Mouse (Mus musculus) forebrain, embryonic 10.5 days (tissue): Measurements from ENCODE around the gene Ilf2. TPM values are rescaled to one million over a fixed set of nuclear protein-coding genes. Genes with fewer than 3 reads are reported as not detected.

ENCODE experiments used
- DNase-seq: peaks from one replicate; pipeline ENCODE4 v3.0.0-alpha.2; 2017; ENCODE audit warnings: low spot score; ENCODE audit errors: extremely low spot score
- H3K27ac ChIP-seq: fragments of 300-500 bp; sonication (generic); 2 replicates; pipeline ENCODE4 v1.5.1; 2016; ENCODE audit warnings: mild to moderate bottlenecking
- H3K27me3 ChIP-seq: fragments of 300-500 bp; sonication (generic); 2 replicates; pipeline ENCODE4 v1.6.1; 2016; ENCODE audit warnings: mild to moderate bottlenecking; ENCODE audit not compliant: poor library complexity, severe bottlenecking
- H3K36me3 ChIP-seq: fragments of 300-500 bp; sonication (generic); replicated peaks from 2 replicates; pipeline ENCODE4 v1.6.1; 2016; ENCODE audit warnings: mild to moderate bottlenecking, moderate library complexity
- H3K4me1 ChIP-seq: fragments of 300-500 bp; sonication (generic); 2 replicates; pipeline ENCODE4 v1.6.1; 2016
- H3K4me3 ChIP-seq: fragments of 300-500 bp; sonication (generic); 2 replicates; pipeline ENCODE4 v1.5.1; 2016; ENCODE audit warnings: mild to moderate bottlenecking, moderate library complexity
- H3K9me3 ChIP-seq: fragments of 300-500 bp; sonication (generic); 2 replicates; pipeline ENCODE4 v1.6.1; 2016; ENCODE audit warnings: mild to moderate bottlenecking, moderate library complexity
- WGBS: fragments of 180-500 bp; shearing (Covaris S2); methylation state at CpG from one replicate; pipeline ENCODE4 v1.1.7; 2016; 5-methylcytosine and 5-hydroxymethylcytosine counted together
- polyA plus RNA-seq: library from polyadenylated mRNA; unstranded; fragments of >200 nt; fragmentation: Nextera tagmentation; extraction: Ambion mirVana; gene quantifications from 2 replicates; pipeline ENCODE4 v1.2.1, GENCODE M21; 2016

Gene Ilf2
- polyA plus RNA-seq, 1 experiment from 2014 or later: 355 TPM

DNA sequence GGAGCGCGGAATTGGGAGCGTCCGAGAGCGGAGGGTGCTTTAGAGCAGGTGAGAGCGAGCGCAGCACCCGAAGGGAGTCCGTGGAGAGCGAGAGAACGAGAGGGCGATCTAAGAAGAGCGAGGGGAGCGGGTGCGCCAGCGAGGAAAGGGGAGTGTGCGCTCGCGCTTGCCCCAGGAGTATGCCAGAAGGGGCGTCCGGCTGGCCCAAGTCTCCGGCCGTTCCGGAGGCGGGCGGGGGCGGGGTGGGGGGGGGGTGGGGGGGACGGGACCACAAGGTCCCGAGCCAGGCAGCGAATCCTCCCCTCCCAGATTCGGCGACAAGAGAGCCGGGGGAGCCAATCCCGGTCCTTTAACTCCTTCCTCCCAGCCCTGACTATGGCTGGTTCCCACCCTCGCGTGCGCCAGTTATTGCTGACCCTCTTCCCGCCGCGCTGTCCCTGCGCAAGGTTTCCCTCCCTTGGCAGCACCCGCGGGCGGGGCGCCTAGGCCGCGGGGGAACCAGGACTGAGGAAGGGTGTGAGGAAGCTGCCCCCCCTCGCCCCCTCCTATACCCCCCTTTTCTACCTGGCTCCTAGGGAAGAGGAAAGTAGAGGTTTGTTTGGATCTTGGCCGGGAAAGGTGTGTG, 10.1 kb upstream of the Ilf2 start, which contains the start of gene Npr1:
Gene Npr1, minus strand, starts transcription at position 181 of the 625 bp plus-strand sequence.
- peaks cover 20% of the 10 kb centered on the region for H3K4me1 ChIP-seq
- no peaks in the 10 kb centered on the region for H3K9me3 ChIP-seq
- peak within 1 kb of the TSS; percentile 51; the same call in 1 of the 2 replicates for H3K27ac ChIP-seq
- H3K4me3 ChIP-seq: peak within 1 kb of the TSS; percentile 51
- DNase-seq: peak; percentile 51
- under 1% methylated on average over 40 of the region's 49 CpGs for WGBS
- peaks cover 76% of the 10 kb centered on the region for H3K27me3 ChIP-seq
- H3K36me3 ChIP-seq: no peaks in the 10 kb centered on the region

- 0% methylated on average over 15 of the region's 15 CpGs for WGBS
- H3K9me3 ChIP-seq: no peaks in the 10 kb centered on the region
- peaks cover 20% of the 10 kb centered on the region for H3K4me1 ChIP-seq
- peak; percentile 70 for DNase-seq
- H3K27ac ChIP-seq: no peak overlapping the region
- no peaks in the 10 kb centered on the region for H3K36me3 ChIP-seq
- H3K27me3 ChIP-seq: peaks cover 71% of the 10 kb centered on the region
- peak overlapping the region; percentile 51 for H3K4me3 ChIP-seq
These were observed 9.6 kb upstream of the Ilf2 start for GRCm38 (mm10) chr3:90466311-90466766.

- H3K9me3 ChIP-seq: no peaks in the 10 kb centered on the region
- DNase-seq: no peak
- H3K4me1 ChIP-seq: peaks cover 20% of the 10 kb centered on the region
- WGBS: 94% methylated on average over 10 of the region's 10 CpGs
- H3K27ac ChIP-seq: no peak overlapping the region
- H3K4me3 ChIP-seq: no peak overlapping the region
- H3K27me3 ChIP-seq: peaks cover 57% of the 10 kb centered on the region
- no peaks in the 10 kb centered on the region for H3K36me3 ChIP-seq
These were observed 8.2 kb upstream of the Ilf2 start for GRCm38 (mm10) chr3:90467618-90468300.

DNA sequence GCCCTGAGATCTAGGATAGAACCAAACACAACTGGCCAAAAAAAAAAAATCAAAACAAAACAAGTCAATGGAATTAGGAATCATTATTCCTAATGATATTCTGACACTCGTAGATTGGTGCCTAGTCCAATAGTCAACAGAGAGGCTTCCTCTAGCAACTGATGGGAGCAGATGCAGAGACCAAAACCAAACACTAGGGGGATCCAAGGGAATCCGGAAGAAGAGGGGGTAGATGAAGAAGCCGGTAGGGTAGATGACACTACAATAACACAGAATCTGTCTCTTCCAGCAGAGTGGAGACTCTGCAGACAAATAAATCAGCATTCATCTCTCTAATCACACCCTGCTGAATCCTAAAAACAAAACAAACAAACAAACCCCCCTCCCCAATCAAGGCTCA, 3.7 kb upstream of the Ilf2 start:
- 30% methylated on average over 3 of the region's 3 CpGs for WGBS
- Histone ChIP-seq H3K36me3 (peaks cover 2% of the 10 kb centered on the region), H3K4me3 (no peak overlapping the region), H3K4me1 (peaks cover 5% of the 10 kb centered on the region), H3K9me3 (no peaks in the 10 kb centered on the region), H3K27ac (no peak overlapping the region), H3K27me3 (peaks cover 14% of the 10 kb centered on the region)
- DNase-seq: no peak

GRCm38 (mm10) chr3:90475151-90475830, 635 bp upstream of the Ilf2 start:
- Histone ChIP-seq H3K27ac (no peak overlapping the region), H3K36me3 (peaks cover 33% of the 10 kb centered on the region), H3K4me3 (peak overlapping the region; percentile 91), H3K4me1 (peaks cover 10% of the 10 kb centered on the region), H3K27me3 (no peaks in the 10 kb centered on the region), H3K9me3 (no peaks in the 10 kb centered on the region; the same call in 1 of the 2 replicates)
- WGBS: 42% methylated on average over 16 of the region's 16 CpGs
- DNase-seq: no peak

DNA sequence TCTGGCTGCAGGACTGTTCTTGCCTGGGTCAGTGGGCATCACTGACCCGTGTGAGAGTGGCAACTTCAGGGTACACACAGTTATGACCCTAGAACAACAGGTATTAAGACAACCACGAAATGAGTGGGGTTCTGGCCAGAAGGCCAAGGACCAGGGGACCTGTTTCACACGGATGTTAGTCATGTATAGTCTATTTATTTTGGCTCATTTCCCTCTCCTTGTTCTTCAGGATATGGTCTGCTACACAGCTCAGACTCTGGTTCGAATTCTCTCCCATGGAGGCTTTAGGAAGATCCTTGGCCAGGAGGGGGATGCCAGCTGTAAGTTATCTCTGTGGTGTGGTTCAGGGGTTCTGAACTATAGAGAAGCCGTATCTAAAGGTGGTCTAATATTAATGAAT, 11.1 kb downstream of the Ilf2 start:
- WGBS: 87% methylated on average over 5 of the region's 5 CpGs
- Histone ChIP-seq H3K27ac (no peak overlapping the region), H3K4me1 (peaks cover 12% of the 10 kb centered on the region), H3K36me3 (peaks cover 77% of the 10 kb centered on the region), H3K4me3 (no peak overlapping the region), H3K27me3 (no peaks in the 10 kb centered on the region), H3K9me3 (no peaks in the 10 kb centered on the region)
- DNase-seq: no peak

GRCm38 (mm10) chr3:90488576-90488975, 12.7 kb downstream of the Ilf2 start:
- Histone ChIP-seq H3K4me1 (peaks cover 12% of the 10 kb centered on the region), H3K27ac (no peak overlapping the region), H3K36me3 (peaks cover 61% of the 10 kb centered on the region), H3K4me3 (no peak overlapping the region), H3K9me3 (no peaks in the 10 kb centered on the region), H3K27me3 (no peaks in the 10 kb centered on the region)
- no peak for DNase-seq
- 91% methylated on average over 6 of the region's 6 CpGs for WGBS

- Histone ChIP-seq H3K27me3 (no peaks in the 10 kb centered on the region), H3K4me3 (peak within 1 kb of the TSS; percentile 81), H3K36me3 (peaks cover 51% of the 10 kb centered on the region), H3K9me3 (no peaks in the 10 kb centered on the region), H3K4me1 (peaks cover 12% of the 10 kb centered on the region), H3K27ac (peak within 1 kb of the TSS; percentile 92)
- WGBS: under 1% methylated on average over 37 of the region's 37 CpGs
- DNase-seq: peak; percentile 94
These were observed 14.8 kb downstream of the Ilf2 start, which contains the start of gene Snapin for GRCm38 (mm10) chr3:90490696-90491256. Gene Snapin (minus strand): TSS chr3:90491033.

DNA sequence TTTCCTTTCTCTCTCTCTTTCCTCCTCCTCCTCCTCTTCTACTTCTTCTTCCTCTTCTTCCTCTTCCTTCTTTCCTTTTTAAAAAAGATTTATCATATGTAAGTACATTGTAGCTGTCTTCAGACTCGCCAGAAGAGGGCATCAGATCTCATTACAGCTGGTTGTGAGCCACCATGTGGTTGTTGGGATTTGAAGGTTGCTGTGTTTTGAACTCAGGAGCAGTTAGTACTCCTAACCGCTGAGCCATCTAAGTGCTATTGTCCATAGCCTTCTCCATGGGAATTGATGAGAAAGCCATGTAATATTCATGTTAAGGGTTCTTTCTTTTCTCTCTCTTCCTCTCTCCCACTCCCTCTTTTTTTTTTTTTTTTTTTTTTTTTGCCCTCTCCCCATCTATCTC, 15.4 kb downstream of the Ilf2 start:
- H3K27ac ChIP-seq: no peak overlapping the region
- H3K9me3 ChIP-seq: no peaks in the 10 kb centered on the region
- peaks cover 12% of the 10 kb centered on the region for H3K4me1 ChIP-seq
- peak overlapping the region; percentile 81; the same call in 1 of the 2 replicates for H3K4me3 ChIP-seq
- peaks cover 51% of the 10 kb centered on the region for H3K36me3 ChIP-seq
- 38% methylated on average over 2 of the region's 2 CpGs for WGBS
- no peak for DNase-seq
- no peaks in the 10 kb centered on the region for H3K27me3 ChIP-seq

- no peak for DNase-seq
- peaks cover 51% of the 10 kb centered on the region for H3K36me3 ChIP-seq
- H3K9me3 ChIP-seq: no peaks in the 10 kb centered on the region
- no peak overlapping the region for H3K4me3 ChIP-seq
- WGBS: 68% methylated on average over 4 of the region's 4 CpGs
- H3K27me3 ChIP-seq: no peaks in the 10 kb centered on the region
- no peak overlapping the region for H3K27ac ChIP-seq
- peaks cover 12% of the 10 kb centered on the region for H3K4me1 ChIP-seq
These were observed 18.1 kb downstream of the Ilf2 start for GRCm38 (mm10) chr3:90493831-90494540.

DNA sequence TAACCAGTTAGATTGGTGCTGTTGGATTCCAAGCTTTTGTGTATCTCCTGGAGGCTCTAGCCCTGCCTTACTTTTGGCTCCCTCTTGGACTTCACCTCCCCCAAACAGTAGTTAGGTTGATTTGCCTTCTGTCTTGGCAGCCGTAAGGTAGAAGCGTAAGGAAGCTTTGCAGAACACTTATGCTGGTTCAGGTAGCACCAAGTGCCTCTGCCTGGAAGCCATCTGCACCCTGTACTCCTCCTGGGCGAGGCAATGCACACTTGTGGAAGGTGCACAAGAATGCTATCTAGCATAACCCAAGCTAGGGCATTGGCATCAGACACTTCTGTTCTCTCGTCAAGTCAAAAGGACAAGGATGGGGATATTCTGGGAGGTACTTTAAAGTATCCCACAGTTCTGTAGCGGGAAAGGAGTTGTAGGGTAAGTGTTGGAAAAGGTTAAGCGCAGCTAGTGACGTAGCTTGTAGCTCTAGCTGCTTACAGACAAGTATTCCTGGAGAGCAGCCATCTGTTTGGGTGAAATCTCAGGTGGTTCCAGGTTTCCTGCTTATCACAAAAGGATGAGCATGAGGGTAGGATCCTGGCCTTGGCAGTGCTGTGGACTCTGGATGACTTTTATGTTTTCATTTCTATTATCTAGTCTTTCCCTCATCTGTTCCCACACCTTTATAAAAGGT, 20.1 kb downstream of the Ilf2 start:
- DNase-seq: no peak
- WGBS: 91% methylated on average over 7 of the region's 7 CpGs
- no peak overlapping the region for H3K4me3 ChIP-seq
- H3K27me3 ChIP-seq: no peaks in the 10 kb centered on the region
- H3K36me3 ChIP-seq: peaks cover 64% of the 10 kb centered on the region
- no peaks in the 10 kb centered on the region for H3K9me3 ChIP-seq
- no peaks in the 10 kb centered on the region for H3K4me1 ChIP-seq
- no peak overlapping the region for H3K27ac ChIP-seq

DNA sequence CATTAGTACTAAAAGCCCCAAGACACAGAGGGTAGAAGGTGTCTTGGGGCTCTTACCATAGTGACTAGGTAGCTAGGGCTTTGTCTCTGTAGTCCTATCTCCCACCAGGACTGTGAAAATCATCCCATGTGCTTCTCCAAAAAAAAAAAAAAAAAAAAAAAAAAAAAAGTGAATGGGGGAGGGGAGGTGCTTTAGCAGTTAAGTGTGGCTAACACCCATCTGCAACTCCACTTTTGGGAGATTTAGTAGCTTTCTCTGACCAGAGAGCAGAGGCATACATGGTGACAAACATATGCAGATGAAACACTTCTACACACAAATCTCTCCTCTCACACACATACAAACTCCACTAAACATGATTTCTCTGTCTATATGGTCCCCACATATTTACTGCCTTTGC, 21.7 kb downstream of the Ilf2 start:
- H3K9me3 ChIP-seq: no peaks in the 10 kb centered on the region
- no peaks in the 10 kb centered on the region for H3K27me3 ChIP-seq
- no peak overlapping the region for H3K27ac ChIP-seq
- H3K36me3 ChIP-seq: peaks cover 80% of the 10 kb centered on the region
- no peaks in the 10 kb centered on the region for H3K4me1 ChIP-seq
- no peak for DNase-seq
- no peak overlapping the region for H3K4me3 ChIP-seq
